Mouse (Mus musculus) adrenal gland, postnatal 4 days (tissue): ENCODE measurements around the gene Tmem274. TPM values are rescaled to one million over a fixed set of nuclear protein-coding genes. Genes with fewer than 3 reads are reported as not detected.

Source experiments
- DNase-seq, 2 experiments: peaks; one replicate each; pipeline ENCODE4 v3.0.0; 2021 to 2022; ENCODE audit warnings: low spot score in 2 of 2, mixed read lengths in 2 of 2
- total RNA-seq, 2 experiments: library from RNA; stranded (reverse); gene quantifications; 2 replicates each; pipeline ENCODE4 v1.2.3; 2021

Tmem274 gene
- total RNA-seq, 2 experiments from 2014 or later: not detected

- DNase-seq: no peak
These were observed 48.0 kb downstream of the Tmem274 start for GRCm38 (mm10) chr4:149525170-149525569.

GRCm38 (mm10) chr4:149525811-149526210, 48.6 kb downstream of the Tmem274 start:
- no peak for DNase-seq

- DNase-seq: no peak
These were observed 49.2 kb downstream of the Tmem274 start for GRCm38 (mm10) chr4:149526330-149526729.

GRCm38 (mm10) chr4:149527621-149528354, 50.6 kb downstream of the Tmem274 start:
- no peak for DNase-seq

GRCm38 (mm10) chr4:149529691-149530090, 52.5 kb downstream of the Tmem274 start:
- no peak for DNase-seq

Other genes starting within 250 kb of the Tmem274 start
- 100 to 1,000 TPM; 118 to 124 TPM for gene Kif1b, start 169.7 kb upstream of the Tmem274 start, total RNA-seq
- gene Ube4b, start 50.6 kb upstream of the Tmem274 start, total RNA-seq: 10 to 100 TPM; 89.1 to 92.6 TPM
- 10 to 100 TPM; 12.6 to 19.8 TPM for gene Rbp7, start 22.4 kb upstream of the Tmem274 start, total RNA-seq
- gene Nmnat1, start 7.8 kb downstream of the Tmem274 start, total RNA-seq: 10 to 100 TPM; 10.1 to 12.3 TPM
- gene Lzic, start 7.9 kb downstream of the Tmem274 start, total RNA-seq: 10 to 100 TPM; 35.3 to 37.4 TPM
- gene Ctnnbip1, start 40.9 kb downstream of the Tmem274 start, total RNA-seq: 10 to 100 TPM; 44.7 to 44.8 TPM
- 100 to 1,000 TPM; 116 to 127 TPM for gene Clstn1, start 109.1 kb downstream of the Tmem274 start, total RNA-seq
- gene Pik3cd, start 225.2 kb downstream of the Tmem274 start, total RNA-seq: 1 to 10 TPM; 6.8 to 8.0 TPM